Mouse (Mus musculus) bone marrow macrophage, adult 2 months (primary cell): Measurements from ENCODE around the gene 4930402H24Rik.

Experiments used
- CTCF ChIP-seq: IDR thresholded peaks from 2 replicates; pipeline ENCODE4 v1.5.1; 2012; ENCODE audit warnings: low read depth, mild to moderate bottlenecking, low read length, moderate library complexity
- POLR2A ChIP-seq: IDR thresholded peaks from 2 replicates; pipeline ENCODE4 v1.6.1; 2012; ENCODE audit warnings: mild to moderate bottlenecking, low read depth, low read length, borderline replicate concordance

DNA sequence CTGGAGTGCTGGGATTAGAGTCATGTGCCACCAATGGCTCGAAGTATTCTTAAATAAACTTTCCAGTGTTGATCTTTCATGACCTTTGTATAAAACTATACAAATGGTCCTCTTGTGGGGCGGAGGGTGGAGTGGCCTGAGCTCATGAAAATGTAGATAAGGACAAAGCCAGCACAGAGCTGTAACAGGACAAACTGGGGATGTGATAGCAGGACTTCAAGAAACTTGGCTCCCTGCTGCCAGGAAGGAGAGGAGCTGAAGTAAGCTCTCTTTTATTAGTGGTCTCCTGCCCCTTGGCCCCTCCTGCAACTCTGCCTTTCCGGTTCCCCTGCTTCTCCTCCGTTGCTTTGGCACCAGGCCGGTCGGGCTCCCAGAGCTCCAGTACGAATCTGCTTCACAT, 129.6 kb downstream of the 4930402H24Rik start:
- TF ChIP-seq CTCF = no peak
- no peak for TF ChIP-seq POLR2A
